Mouse (Mus musculus): Measurements from ENCODE around the gene Wwox. TPM values are rescaled to one million over a fixed set of nuclear protein-coding genes. Genes with fewer than 3 reads are reported as not detected.

Wwox gene
- polyA plus RNA-seq, 1 experiment, result 11.3 TPM

DNA sequence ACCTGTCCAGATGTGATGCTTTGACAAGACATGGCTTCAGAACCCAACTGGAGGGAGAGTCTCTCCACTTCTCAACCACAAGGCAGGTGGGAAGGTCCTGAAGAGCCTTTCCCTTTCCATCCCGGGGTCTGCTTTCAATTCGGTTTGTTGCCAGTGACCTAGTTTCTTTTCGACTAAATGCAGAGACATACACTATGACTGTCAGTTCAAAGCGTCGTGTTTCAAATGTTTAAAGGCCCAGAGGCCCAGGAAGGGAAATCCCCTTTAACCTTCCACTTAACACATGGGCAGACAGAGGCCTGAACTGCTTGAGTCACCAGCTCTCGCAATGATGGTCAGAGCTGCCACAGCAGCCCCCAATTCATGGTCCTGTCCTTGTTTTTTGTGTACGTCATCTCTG is 606.3 kb downstream of the Wwox start:
- Histone ChIP-seq H3K27me3 (ENCODE audit: control insufficient read depth, insufficient read depth, low read length, poor library complexity, severe bottlenecking) (no peaks in the 10 kb centered on the region), H3K9ac (ENCODE audit: low read depth, poor library complexity, severe bottlenecking) (no peak overlapping the region), H3K9me3 (replicated peaks; ENCODE audit: control insufficient read depth, insufficient read depth, low read length, poor library complexity, severe bottlenecking) (no peaks in the 10 kb centered on the region), H3K36me3 (ENCODE audit: control insufficient read depth, insufficient read depth, low read length, poor library complexity, severe bottlenecking) (no peaks in the 10 kb centered on the region), H3K4me3 (ENCODE audit: low read depth, low read length) (no peak overlapping the region), H3K4me1 (ENCODE audit: control insufficient read depth, insufficient read depth, low read length) (no peaks in the 10 kb centered on the region), H3K27ac (ENCODE audit: insufficient read depth, low read length) (no peak overlapping the region)
- no peak for TF ChIP-seq CTCF (IDR thresholded peaks at IDR 0.05; ENCODE audit: low read depth, low read length)
- TF ChIP-seq EP300 (IDR thresholded peaks at IDR 0.05; ENCODE audit: insufficient read depth, low read depth, low read length), result no peak
- TF ChIP-seq POLR2A (IDR thresholded peaks at IDR 0.05; ENCODE audit: insufficient read depth, low read length), result no peak

DNA sequence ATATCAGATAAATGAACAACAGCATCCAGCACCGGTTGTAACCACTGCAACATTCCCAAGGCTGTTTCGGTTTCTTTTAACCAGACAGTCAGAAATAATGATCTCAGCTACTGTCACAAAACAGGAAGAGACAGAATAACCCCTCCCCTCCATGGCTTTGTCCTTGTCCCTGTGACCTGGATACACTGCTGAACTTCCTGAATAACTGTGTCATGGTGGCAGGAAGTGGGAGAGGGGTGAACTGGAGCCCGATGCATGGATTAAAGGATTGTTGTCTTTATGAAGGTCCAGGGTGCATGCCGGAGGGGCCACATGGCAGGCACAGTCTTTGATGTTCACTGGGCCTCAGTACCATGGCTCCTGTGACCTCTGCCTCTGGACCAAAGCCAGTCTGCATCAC is 607.0 kb downstream of the Wwox start:
- TF ChIP-seq POLR2A (IDR thresholded peaks at IDR 0.05; ENCODE audit: insufficient read depth, low read length), result no peak
- no peak for TF ChIP-seq CTCF (IDR thresholded peaks at IDR 0.05; ENCODE audit: low read depth, low read length)
- no peak for TF ChIP-seq EP300 (IDR thresholded peaks at IDR 0.05; ENCODE audit: insufficient read depth, low read depth, low read length)
- no peak overlapping the region for H3K4me3 ChIP-seq (ENCODE audit: low read depth, low read length)
- no peak overlapping the region for H3K27ac ChIP-seq (ENCODE audit: insufficient read depth, low read length)
- no peaks in the 10 kb centered on the region for H3K9me3 ChIP-seq (replicated peaks; ENCODE audit: control insufficient read depth, insufficient read depth, low read length, poor library complexity, severe bottlenecking)
- H3K9ac ChIP-seq (ENCODE audit: low read depth, poor library complexity, severe bottlenecking), result no peak overlapping the region
- H3K27me3 ChIP-seq (ENCODE audit: control insufficient read depth, insufficient read depth, low read length, poor library complexity, severe bottlenecking), result no peaks in the 10 kb centered on the region
- no peaks in the 10 kb centered on the region for H3K36me3 ChIP-seq (ENCODE audit: control insufficient read depth, insufficient read depth, low read length, poor library complexity, severe bottlenecking)
- H3K4me1 ChIP-seq (ENCODE audit: control insufficient read depth, insufficient read depth, low read length), result no peaks in the 10 kb centered on the region

DNA sequence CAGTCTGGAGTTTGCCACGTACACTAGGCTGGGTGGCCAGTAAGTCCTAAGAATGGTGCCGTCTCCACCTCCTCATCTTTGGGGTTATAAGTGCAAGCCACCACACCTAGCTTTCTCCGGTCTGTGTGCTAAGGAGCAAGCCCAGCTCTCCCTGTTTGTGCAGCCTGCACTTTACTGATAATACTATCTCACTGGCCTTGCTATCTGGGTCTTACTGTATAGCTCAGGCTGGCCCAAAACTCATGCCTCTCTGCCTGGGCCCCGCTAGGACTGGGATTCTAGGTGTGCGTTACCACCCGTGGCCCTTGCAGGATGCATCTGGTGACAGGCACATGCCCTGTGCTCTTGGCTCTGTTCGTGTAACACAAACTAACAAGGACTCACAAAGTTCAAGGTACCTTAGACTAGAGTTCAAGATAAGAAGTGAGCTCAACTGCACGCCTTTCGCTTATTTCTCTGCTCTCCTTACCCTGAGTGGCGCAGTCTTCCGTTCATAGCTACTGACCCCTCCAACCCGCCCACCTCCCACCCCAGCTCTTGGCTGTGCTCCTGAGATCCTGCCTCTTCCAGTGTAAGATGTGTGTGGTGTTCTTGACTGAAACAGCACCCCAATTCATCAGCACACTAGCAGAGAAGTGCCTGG is 618.9 kb downstream of the Wwox start:
- TF ChIP-seq POLR2A (IDR thresholded peaks at IDR 0.05; ENCODE audit: insufficient read depth, low read length) (no peak), CTCF (IDR thresholded peaks at IDR 0.05; ENCODE audit: low read depth, low read length) (no peak), EP300 (IDR thresholded peaks at IDR 0.05; ENCODE audit: insufficient read depth, low read depth, low read length) (no peak)
- H3K27ac ChIP-seq (ENCODE audit: insufficient read depth, low read length), result no peak overlapping the region
- no peak overlapping the region for H3K4me3 ChIP-seq (ENCODE audit: low read depth, low read length)
- H3K36me3 ChIP-seq (ENCODE audit: control insufficient read depth, insufficient read depth, low read length, poor library complexity, severe bottlenecking), result no peaks in the 10 kb centered on the region
- H3K9me3 ChIP-seq (replicated peaks; ENCODE audit: control insufficient read depth, insufficient read depth, low read length, poor library complexity, severe bottlenecking), result no peaks in the 10 kb centered on the region
- H3K4me1 ChIP-seq (ENCODE audit: control insufficient read depth, insufficient read depth, low read length), result no peaks in the 10 kb centered on the region
- H3K9ac ChIP-seq (ENCODE audit: low read depth, poor library complexity, severe bottlenecking), result no peak overlapping the region
- H3K27me3 ChIP-seq (ENCODE audit: control insufficient read depth, insufficient read depth, low read length, poor library complexity, severe bottlenecking), result no peaks in the 10 kb centered on the region

DNA sequence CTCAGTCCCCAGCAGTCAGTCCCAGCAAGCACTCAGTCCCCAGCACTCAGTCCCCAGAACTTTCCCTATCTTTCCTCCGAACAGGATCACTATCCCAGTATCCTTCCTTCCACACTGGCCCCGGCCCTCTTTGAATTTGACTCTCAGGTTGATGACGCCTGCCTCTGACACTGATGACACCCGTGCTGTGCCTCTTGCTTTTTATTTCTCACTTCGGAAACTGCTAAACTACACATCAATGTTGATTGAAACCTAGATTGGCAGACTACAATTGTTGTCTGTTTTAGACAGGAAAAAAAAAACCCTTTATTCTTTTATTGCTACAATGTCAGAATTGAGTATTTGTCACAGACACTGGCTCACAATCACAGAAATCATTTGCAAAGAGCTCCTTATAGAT is 624.2 kb downstream of the Wwox start:
- TF ChIP-seq CTCF (IDR thresholded peaks at IDR 0.05; ENCODE audit: low read depth, low read length) (no peak), EP300 (IDR thresholded peaks at IDR 0.05; ENCODE audit: insufficient read depth, low read depth, low read length) (no peak), POLR2A (IDR thresholded peaks at IDR 0.05; ENCODE audit: insufficient read depth, low read length) (no peak)

DNA sequence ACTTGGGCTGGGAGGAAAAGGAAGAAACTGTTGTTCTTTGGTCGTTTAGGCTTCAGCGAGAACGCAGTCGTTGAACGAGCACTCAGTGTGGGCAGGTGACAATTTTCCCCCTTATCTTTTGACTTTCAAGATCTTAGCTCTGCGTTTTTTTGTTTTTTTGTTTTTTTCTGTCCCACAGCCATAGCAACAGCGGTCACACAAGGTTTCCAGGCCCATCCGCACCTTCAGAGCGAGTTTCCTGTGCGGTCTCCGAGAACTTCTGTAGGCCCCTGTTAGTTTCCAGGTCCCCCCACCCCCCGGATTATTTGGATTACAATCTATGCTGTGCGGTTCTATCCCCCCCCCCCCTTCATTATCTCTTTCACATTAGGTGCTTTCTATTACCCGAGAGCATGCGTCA is 625.2 kb downstream of the Wwox start:
- peaks cover 5% of the 10 kb centered on the region for H3K4me1 ChIP-seq (ENCODE audit: control insufficient read depth, insufficient read depth, low read length)
- H3K27ac ChIP-seq (ENCODE audit: insufficient read depth, low read length), result no peak overlapping the region
- H3K9me3 ChIP-seq (replicated peaks; ENCODE audit: control insufficient read depth, insufficient read depth, low read length, poor library complexity, severe bottlenecking), result no peaks in the 10 kb centered on the region
- H3K9ac ChIP-seq (ENCODE audit: low read depth, poor library complexity, severe bottlenecking), result no peak overlapping the region
- H3K27me3 ChIP-seq (ENCODE audit: control insufficient read depth, insufficient read depth, low read length, poor library complexity, severe bottlenecking), result no peaks in the 10 kb centered on the region; the same call in 1 of the 2 replicates
- no peak overlapping the region for H3K4me3 ChIP-seq (ENCODE audit: low read depth, low read length)
- TF ChIP-seq POLR2A (IDR thresholded peaks at IDR 0.05; ENCODE audit: insufficient read depth, low read length), result no peak
- TF ChIP-seq EP300 (IDR thresholded peaks at IDR 0.05; ENCODE audit: insufficient read depth, low read depth, low read length), result no peak
- no peak for TF ChIP-seq CTCF (IDR thresholded peaks at IDR 0.05; ENCODE audit: low read depth, low read length)
- H3K36me3 ChIP-seq (ENCODE audit: control insufficient read depth, insufficient read depth, low read length, poor library complexity, severe bottlenecking), result no peaks in the 10 kb centered on the region

More for the DNA sequence above, 624.2 kb downstream of the Wwox start:
- H3K4me3 ChIP-seq (ENCODE audit: low read depth, low read length), result no peak overlapping the region
- no peaks in the 10 kb centered on the region for H3K9me3 ChIP-seq (replicated peaks; ENCODE audit: control insufficient read depth, insufficient read depth, low read length, poor library complexity, severe bottlenecking)
- H3K27ac ChIP-seq (ENCODE audit: insufficient read depth, low read length), result no peak overlapping the region
- H3K27me3 ChIP-seq (ENCODE audit: control insufficient read depth, insufficient read depth, low read length, poor library complexity, severe bottlenecking), result no peaks in the 10 kb centered on the region; the same call in 1 of the 2 replicates
- H3K4me1 ChIP-seq (ENCODE audit: control insufficient read depth, insufficient read depth, low read length), result peaks cover 5% of the 10 kb centered on the region
- no peaks in the 10 kb centered on the region for H3K36me3 ChIP-seq (ENCODE audit: control insufficient read depth, insufficient read depth, low read length, poor library complexity, severe bottlenecking)
- H3K9ac ChIP-seq (ENCODE audit: low read depth, poor library complexity, severe bottlenecking), result no peak overlapping the region

DNA sequence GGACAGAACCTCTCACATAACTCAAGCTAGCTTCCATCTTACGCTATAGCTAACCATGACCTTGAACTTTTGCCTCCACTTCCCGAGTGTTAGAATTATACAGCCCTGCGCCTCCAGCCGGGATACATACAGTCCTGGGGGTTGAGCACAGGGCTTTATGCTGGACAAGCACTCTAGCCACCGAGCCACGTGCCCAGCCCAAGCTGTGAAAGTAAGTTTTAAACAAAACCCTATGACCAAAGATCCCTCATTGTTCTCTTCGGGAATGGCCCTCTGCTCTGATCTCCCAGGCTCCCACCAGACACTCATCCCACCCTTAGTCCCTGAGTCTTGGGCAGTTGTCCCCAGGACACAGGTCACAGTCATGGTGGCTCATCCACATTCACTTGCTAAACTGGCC is 625.9 kb downstream of the Wwox start:
- TF ChIP-seq EP300 (IDR thresholded peaks at IDR 0.05; ENCODE audit: insufficient read depth, low read depth, low read length), result no peak
- no peak for TF ChIP-seq POLR2A (IDR thresholded peaks at IDR 0.05; ENCODE audit: insufficient read depth, low read length)
- TF ChIP-seq CTCF (IDR thresholded peaks at IDR 0.05; ENCODE audit: low read depth, low read length), result no peak
- Histone ChIP-seq H3K9ac (ENCODE audit: low read depth, poor library complexity, severe bottlenecking) (no peak overlapping the region), H3K9me3 (replicated peaks; ENCODE audit: control insufficient read depth, insufficient read depth, low read length, poor library complexity, severe bottlenecking) (no peaks in the 10 kb centered on the region), H3K36me3 (ENCODE audit: control insufficient read depth, insufficient read depth, low read length, poor library complexity, severe bottlenecking) (no peaks in the 10 kb centered on the region), H3K4me1 (ENCODE audit: control insufficient read depth, insufficient read depth, low read length) (peaks cover 5% of the 10 kb centered on the region), H3K27ac (ENCODE audit: insufficient read depth, low read length) (no peak overlapping the region), H3K4me3 (ENCODE audit: low read depth, low read length) (no peak overlapping the region), H3K27me3 (ENCODE audit: control insufficient read depth, insufficient read depth, low read length, poor library complexity, severe bottlenecking) (no peaks in the 10 kb centered on the region; the same call in 1 of the 2 replicates)

All from ES-Bruce4 (cell line).